Mouse (Mus musculus): ENCODE measurements around the gene Gskip. TPM values are rescaled to one million over a fixed set of nuclear protein-coding genes. Genes with fewer than 3 reads are reported as not detected.

Gskip gene
- polyA plus RNA-seq, 2 experiments: 5.1 to 12.0 TPM

DNA sequence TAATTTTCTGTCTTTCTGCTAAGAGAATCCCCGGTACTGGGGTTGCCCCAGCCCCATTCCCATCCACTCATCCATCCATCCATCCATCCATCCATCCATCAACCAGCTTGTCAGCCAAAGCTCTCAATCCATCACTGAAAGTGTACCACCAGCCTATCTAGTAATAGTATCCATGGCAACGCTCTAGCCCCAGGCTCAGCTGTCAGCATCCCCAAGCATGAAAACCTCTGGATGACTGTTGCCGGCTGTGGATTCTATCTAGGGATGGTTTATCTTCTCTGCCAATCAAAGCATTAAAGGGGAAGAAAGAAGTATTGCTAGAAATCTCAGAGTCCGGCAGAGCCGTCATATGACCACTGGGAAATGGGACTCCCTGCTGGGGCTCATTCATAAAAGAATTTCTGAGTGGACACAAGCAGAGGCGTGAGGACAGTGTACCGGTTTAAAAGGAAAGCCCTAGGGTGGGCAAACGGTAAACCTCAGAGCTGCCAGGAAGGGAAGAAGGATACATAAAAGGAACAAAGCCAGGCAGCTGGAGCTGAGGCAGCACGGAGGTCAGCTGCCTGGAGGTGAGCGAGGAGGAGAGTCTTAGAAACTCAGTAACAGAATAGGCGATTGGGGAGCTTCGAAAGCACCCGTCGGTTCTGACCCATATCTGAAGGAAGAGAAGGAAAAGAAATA is 37.0 kb downstream of the Gskip start:
- no peak for TF ChIP-seq CTCF (IDR thresholded peaks at IDR 0.05; ENCODE audit: low read depth)
- no peak for TF ChIP-seq EP300 (IDR thresholded peaks at IDR 0.05; ENCODE audit: low read depth)
- no peak for ATAC-seq (ENCODE audit: insufficient read depth)
- Histone ChIP-seq H3K4me1 (replicated peaks; ENCODE audit: control insufficient read depth in 2 of 2, insufficient read depth in 2 of 2, low read length in 1 of 2) (peaks cover 14 to 27% of the 10 kb centered on the region in 2 experiments), H3K9me3 (ENCODE audit: control insufficient read depth, low read length) (no peaks in the 10 kb centered on the region), H3K4me2 (ENCODE audit: low read depth) (no peak overlapping the region), H3K27me3 (ENCODE audit: control insufficient read depth, insufficient read depth, low read length) (no peaks in the 10 kb centered on the region), H3K36me3 (replicated peaks; ENCODE audit: control insufficient read depth, insufficient read depth, low read depth) (no peaks in the 10 kb centered on the region), H3K9ac (replicated peaks) (no peak overlapping the region), H3K4me3 (ENCODE audit: insufficient read depth in 1 of 2, low read depth in 2 of 2, low read length in 2 of 2) (no peak overlapping the region), H3K27ac (no peak overlapping the region)
- WGBS (ENCODE audit: insufficient replicate concordance): 65% methylated on average over 14 of the region's 14 CpGs
- DNase-seq (ENCODE audit: low read depth in 3 of 3, low spot score in 3 of 3): no peak

DNA sequence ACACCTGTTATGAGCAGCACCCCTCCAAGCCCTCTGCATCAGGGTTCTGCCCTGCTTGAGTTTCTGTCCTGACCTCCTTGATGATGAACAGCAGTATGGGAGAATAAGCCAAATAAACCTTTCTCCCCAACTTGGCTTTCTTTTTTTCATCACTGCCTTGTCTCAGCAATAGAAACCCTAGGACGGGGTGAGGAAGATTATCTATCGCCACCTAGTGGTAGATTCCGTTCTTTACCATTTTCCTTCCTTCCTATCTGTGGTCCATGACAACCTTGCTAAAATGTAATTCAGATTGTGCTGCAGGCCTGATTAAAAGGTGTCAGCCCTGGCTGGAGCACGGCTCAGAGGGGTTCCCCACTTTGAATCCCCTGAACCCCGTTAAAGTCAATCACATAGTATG is 38.0 kb downstream of the Gskip start:
- H3K27me3 ChIP-seq (ENCODE audit: control insufficient read depth, insufficient read depth, low read length): no peaks in the 10 kb centered on the region
- H3K4me2 ChIP-seq (ENCODE audit: low read depth): no peak overlapping the region
- no peaks in the 10 kb centered on the region for H3K9me3 ChIP-seq (ENCODE audit: control insufficient read depth, low read length)
- 1% methylated on average over 5 of the region's 5 CpGs for WGBS (ENCODE audit: insufficient replicate concordance)
- TF ChIP-seq EP300 (IDR thresholded peaks at IDR 0.05; ENCODE audit: low read depth): no peak
- peak; percentile 80 for TF ChIP-seq CTCF (IDR thresholded peaks at IDR 0.05; ENCODE audit: low read depth)
- ATAC-seq (ENCODE audit: insufficient read depth): no peak
- H3K36me3 ChIP-seq (replicated peaks; ENCODE audit: control insufficient read depth, insufficient read depth, low read depth): no peaks in the 10 kb centered on the region
- peak; percentile 38 to 42 (median 39) for DNase-seq (ENCODE audit: low read depth in 3 of 3, low spot score in 3 of 3)
- no peak overlapping the region for H3K4me3 ChIP-seq (ENCODE audit: insufficient read depth in 1 of 2, low read depth in 2 of 2, low read length in 2 of 2)
- H3K27ac ChIP-seq: no peak overlapping the region
- H3K9ac ChIP-seq (replicated peaks): no peak overlapping the region
- peaks cover 23 to 38% of the 10 kb centered on the region in 2 experiments for H3K4me1 ChIP-seq (replicated peaks; ENCODE audit: control insufficient read depth in 2 of 2, insufficient read depth in 2 of 2, low read length in 1 of 2)

DNA sequence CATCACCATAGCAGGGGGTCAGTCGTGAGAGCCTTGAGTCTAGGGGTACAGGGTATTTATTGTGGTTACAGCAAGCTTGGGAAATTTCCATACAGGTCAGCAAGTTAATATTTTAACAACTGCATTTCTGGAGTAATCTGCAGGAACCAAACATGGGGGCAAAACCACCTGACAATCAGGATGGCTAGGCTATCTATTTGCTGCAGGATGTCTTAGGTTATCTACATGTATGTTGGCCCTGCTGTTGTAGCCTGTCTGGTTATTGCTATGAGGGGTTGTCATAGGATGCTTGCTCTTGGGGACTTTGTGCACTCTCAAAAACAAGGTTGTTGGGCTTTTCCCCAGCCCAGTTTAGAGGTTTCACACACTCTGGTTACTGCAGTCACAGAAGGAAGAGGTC is 40.0 kb downstream of the Gskip start:
- H3K27ac ChIP-seq: peak overlapping the region; percentile 60
- H3K9ac ChIP-seq (replicated peaks): no peak overlapping the region; the same call in 1 of the 2 replicates
- WGBS (ENCODE audit: insufficient replicate concordance): 5% methylated on average over 1 of the region's 1 CpGs
- H3K27me3 ChIP-seq (ENCODE audit: control insufficient read depth, insufficient read depth, low read length): no peaks in the 10 kb centered on the region
- no peaks in the 10 kb centered on the region for H3K36me3 ChIP-seq (replicated peaks; ENCODE audit: control insufficient read depth, insufficient read depth, low read depth)
- H3K9me3 ChIP-seq (ENCODE audit: control insufficient read depth, low read length): no peaks in the 10 kb centered on the region
- DNase-seq (ENCODE audit: low read depth in 3 of 3, low spot score in 3 of 3): peak; percentile 41 to 49 (median 49)
- no peak overlapping the region for H3K4me3 ChIP-seq (ENCODE audit: insufficient read depth in 1 of 2, low read depth in 2 of 2, low read length in 2 of 2)
- H3K4me1 ChIP-seq (replicated peaks; ENCODE audit: control insufficient read depth in 2 of 2, insufficient read depth in 2 of 2, low read length in 1 of 2): peaks cover 23 to 40% of the 10 kb centered on the region in 2 experiments
- TF ChIP-seq CTCF (IDR thresholded peaks at IDR 0.05; ENCODE audit: low read depth) (no peak), EP300 (IDR thresholded peaks at IDR 0.05; ENCODE audit: low read depth) (peak; percentile 85)
- peak overlapping the region; percentile 42 for H3K4me2 ChIP-seq (ENCODE audit: low read depth)
- ATAC-seq (ENCODE audit: insufficient read depth): peak; percentile 73

DNA sequence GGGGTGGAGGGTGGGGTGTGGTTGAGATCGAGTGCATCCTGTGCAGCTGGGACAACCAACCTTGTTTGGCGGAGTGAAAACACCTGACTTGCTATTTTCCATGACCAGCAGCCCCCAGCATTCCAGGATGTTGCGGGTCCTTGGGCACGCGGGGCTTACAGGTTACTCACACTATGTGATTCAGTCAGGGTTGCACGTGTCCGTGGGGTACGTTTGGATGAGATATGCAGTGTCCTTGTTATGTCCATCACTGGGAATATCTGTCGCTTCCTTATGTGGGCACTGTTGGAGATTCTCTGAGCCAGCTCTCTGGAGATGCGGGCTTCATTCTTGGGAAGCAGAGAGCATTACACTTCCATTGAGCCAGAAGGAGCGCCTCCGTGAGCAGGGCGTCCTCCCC is 41.1 kb downstream of the Gskip start:
- ATAC-seq (ENCODE audit: insufficient read depth) (no peak), DNase-seq (ENCODE audit: low read depth in 3 of 3, low spot score in 3 of 3) (no peak)
- Histone ChIP-seq H3K27me3 (ENCODE audit: control insufficient read depth, insufficient read depth, low read length) (no peaks in the 10 kb centered on the region), H3K9me3 (ENCODE audit: control insufficient read depth, low read length) (no peaks in the 10 kb centered on the region), H3K4me1 (replicated peaks; ENCODE audit: control insufficient read depth in 2 of 2, insufficient read depth in 2 of 2, low read length in 1 of 2) (peaks cover 23 to 40% of the 10 kb centered on the region in 2 experiments), H3K4me2 (ENCODE audit: low read depth) (no peak overlapping the region), H3K4me3 (ENCODE audit: insufficient read depth in 1 of 2, low read depth in 2 of 2, low read length in 2 of 2) (no peak overlapping the region), H3K27ac (no peak overlapping the region), H3K36me3 (replicated peaks; ENCODE audit: control insufficient read depth, insufficient read depth, low read depth) (no peaks in the 10 kb centered on the region), H3K9ac (replicated peaks) (no peak overlapping the region)
- TF ChIP-seq CTCF (IDR thresholded peaks at IDR 0.05; ENCODE audit: low read depth) (no peak), EP300 (IDR thresholded peaks at IDR 0.05; ENCODE audit: low read depth) (no peak)
- WGBS (ENCODE audit: insufficient replicate concordance): 79% methylated on average over 13 of the region's 13 CpGs

DNA sequence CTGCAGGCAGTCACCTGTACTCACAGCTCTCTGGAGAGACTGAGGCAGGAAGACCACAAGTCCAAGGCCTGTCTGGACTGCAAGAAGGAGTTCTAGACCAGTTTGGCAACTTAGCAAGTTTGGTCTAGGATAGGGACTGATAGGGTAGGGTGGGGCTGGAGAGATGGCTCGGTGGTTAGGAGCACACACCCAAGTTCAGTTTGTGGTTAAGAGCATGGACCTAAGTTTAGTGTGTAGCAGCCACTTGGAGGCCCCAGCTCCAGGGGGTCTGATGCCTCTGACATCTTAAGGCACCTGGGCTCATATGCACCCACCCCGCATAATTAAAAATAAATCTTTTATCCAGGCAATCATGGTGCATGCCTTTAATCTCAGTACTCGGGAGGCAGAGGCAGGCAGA is 42.6 kb downstream of the Gskip start:
- no peak overlapping the region for H3K4me3 ChIP-seq (ENCODE audit: insufficient read depth in 1 of 2, low read depth in 2 of 2, low read length in 2 of 2)
- H3K9ac ChIP-seq (replicated peaks): no peak overlapping the region
- H3K4me2 ChIP-seq (ENCODE audit: low read depth): peak overlapping the region; percentile 5; the same call in 1 of the 2 replicates
- H3K9me3 ChIP-seq (ENCODE audit: control insufficient read depth, low read length): no peaks in the 10 kb centered on the region
- DNase-seq (ENCODE audit: low read depth in 3 of 3, low spot score in 3 of 3): peak in 2 of 3 experiments; percentile 34 to 53
- no peaks in the 10 kb centered on the region for H3K27me3 ChIP-seq (ENCODE audit: control insufficient read depth, insufficient read depth, low read length)
- TF ChIP-seq EP300 (IDR thresholded peaks at IDR 0.05; ENCODE audit: low read depth): peak; percentile 43; the same call in 1 of the 2 replicates
- TF ChIP-seq CTCF (IDR thresholded peaks at IDR 0.05; ENCODE audit: low read depth): no peak
- ATAC-seq (ENCODE audit: insufficient read depth): peak; percentile 80
- peak overlapping the region; percentile 27 for H3K27ac ChIP-seq
- peaks cover 23 to 44% of the 10 kb centered on the region in 2 experiments for H3K4me1 ChIP-seq (replicated peaks; ENCODE audit: control insufficient read depth in 2 of 2, insufficient read depth in 2 of 2, low read length in 1 of 2)
- WGBS (ENCODE audit: insufficient replicate concordance): 14% methylated on average over 3 of the region's 3 CpGs
- no peaks in the 10 kb centered on the region for H3K36me3 ChIP-seq (replicated peaks; ENCODE audit: control insufficient read depth, insufficient read depth, low read depth)

Data from liver, embryonic 14.5 days (tissue).